Mouse (Mus musculus): ENCODE measurements around the gene Myh9. TPM values are rescaled to one million over a fixed set of nuclear protein-coding genes. Genes with fewer than 3 reads are reported as not detected.

Gene Myh9
- polyA plus RNA-seq, 1 experiment from 2014 or later: 14.8 TPM

DNA sequence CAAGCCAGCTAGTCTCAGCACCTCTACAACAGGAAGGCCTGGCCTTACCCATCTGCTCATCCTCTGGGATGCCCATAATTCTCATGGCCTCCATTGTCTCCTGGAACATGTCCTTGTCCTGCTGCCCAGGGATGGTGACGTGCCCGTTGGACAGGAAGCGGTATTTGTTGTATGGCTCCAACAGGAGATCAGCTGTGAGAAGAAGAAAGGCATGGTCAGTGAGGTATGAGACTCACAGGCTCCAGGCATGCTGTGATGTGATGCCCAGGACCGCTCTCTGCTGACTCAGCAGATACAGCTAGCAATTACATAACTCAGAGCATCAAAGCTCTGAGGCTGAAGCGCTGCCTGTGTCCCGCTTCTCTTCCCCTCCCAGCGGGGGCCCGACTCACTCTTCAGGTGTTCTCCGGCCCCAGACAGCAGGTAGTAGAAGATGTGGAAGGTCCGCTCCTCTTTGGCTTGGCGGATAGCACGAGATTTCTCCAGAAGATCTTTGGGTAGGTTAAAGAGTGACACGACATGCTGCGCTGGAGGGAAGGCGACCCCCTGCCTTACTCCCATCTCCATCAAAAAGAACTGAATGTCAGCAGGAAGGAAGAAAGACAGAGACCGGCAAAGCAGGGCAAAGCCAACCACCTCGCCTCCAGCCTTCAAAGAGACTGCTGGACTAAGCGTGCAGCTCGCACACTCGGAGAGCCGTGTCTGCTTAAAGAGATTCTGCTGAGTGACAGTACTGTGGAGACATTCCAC is 51.1 kb downstream of the Myh9 start:
- 90% methylated on average over 21 of the region's 21 CpGs for WGBS

DNA sequence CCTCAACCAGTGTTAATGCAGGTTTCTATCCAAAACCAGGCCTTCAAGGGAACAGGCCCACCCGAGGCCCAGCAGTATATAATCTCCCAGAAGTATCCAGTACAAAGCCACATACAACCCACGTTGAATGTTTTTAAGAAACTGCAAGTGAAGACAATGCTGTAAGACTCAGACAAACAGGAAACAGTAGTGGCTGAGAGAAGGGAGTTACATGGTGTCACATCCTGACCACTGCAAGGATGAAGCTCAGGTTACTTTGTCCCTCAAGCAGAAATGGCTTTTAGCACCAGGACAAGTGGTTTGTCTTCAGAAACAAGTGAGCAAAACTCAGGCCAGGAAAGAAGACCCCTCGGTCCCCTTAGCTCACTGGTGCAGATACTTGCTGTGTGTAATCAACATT is 52.8 kb downstream of the Myh9 start:
- DNase-seq: no peak
- no peak for ATAC-seq (ENCODE audit: low FRiP score, low TSS enrichment)
- H3K4me2 ChIP-seq (ENCODE audit: low read length): no peak overlapping the region
- no peaks in the 10 kb centered on the region for H3K4me1 ChIP-seq (ENCODE audit: control insufficient read depth, insufficient read depth, low read length)
- no peaks in the 10 kb centered on the region for H3K27me3 ChIP-seq (ENCODE audit: control insufficient read depth, insufficient read depth, low read length)
- H3K4me3 ChIP-seq (replicated peaks; ENCODE audit: low read depth, low read length): no peak overlapping the region
- H3K27ac ChIP-seq (replicated peaks; ENCODE audit: low read depth, low read length): no peak overlapping the region
- WGBS: 88% methylated on average over 3 of the region's 3 CpGs
- H3K9me3 ChIP-seq (ENCODE audit: control insufficient read depth, low read length): no peaks in the 10 kb centered on the region
- no peak overlapping the region for H3K9ac ChIP-seq (replicated peaks; ENCODE audit: low read length)
- H3K36me3 ChIP-seq (ENCODE audit: control insufficient read depth, insufficient read depth, low read length): peaks cover 61% of the 10 kb centered on the region

More for the DNA sequence above, 51.1 kb downstream of the Myh9 start:
- Histone ChIP-seq H3K27ac (replicated peaks; ENCODE audit: low read depth, low read length) (no peak overlapping the region), H3K9me3 (ENCODE audit: control insufficient read depth, low read length) (no peaks in the 10 kb centered on the region), H3K36me3 (ENCODE audit: control insufficient read depth, insufficient read depth, low read length) (peaks cover 61% of the 10 kb centered on the region), H3K4me2 (ENCODE audit: low read length) (no peak overlapping the region), H3K9ac (replicated peaks; ENCODE audit: low read length) (no peak overlapping the region), H3K27me3 (ENCODE audit: control insufficient read depth, insufficient read depth, low read length) (no peaks in the 10 kb centered on the region), H3K4me3 (replicated peaks; ENCODE audit: low read depth, low read length) (no peak overlapping the region), H3K4me1 (ENCODE audit: control insufficient read depth, insufficient read depth, low read length) (no peaks in the 10 kb centered on the region)
- ATAC-seq (ENCODE audit: low FRiP score, low TSS enrichment) (no peak), DNase-seq (no peak)

DNA sequence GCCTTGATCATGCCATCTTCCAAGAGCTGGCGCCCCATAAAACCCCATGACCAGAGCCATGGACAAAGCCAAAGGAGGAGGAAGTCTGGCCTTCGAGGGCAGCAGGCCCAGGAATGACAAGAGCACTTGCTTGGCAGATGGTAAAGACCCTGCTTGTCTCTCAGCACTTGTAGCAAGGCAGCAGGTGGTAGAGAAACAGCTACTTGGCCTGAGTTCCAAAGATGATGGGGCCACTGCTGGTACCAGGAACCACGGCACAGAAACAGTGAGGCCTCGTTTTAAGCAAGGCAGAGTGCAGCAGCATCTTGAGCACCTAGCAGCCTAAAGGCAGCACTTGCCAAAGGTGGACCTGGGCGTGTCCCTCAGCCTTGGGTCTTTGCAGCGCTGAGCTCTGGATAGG is 53.6 kb downstream of the Myh9 start:
- no peak for DNase-seq
- H3K4me2 ChIP-seq (ENCODE audit: low read length): no peak overlapping the region
- H3K4me3 ChIP-seq (replicated peaks; ENCODE audit: low read depth, low read length): no peak overlapping the region
- 89% methylated on average over 6 of the region's 6 CpGs for WGBS
- no peak overlapping the region for H3K27ac ChIP-seq (replicated peaks; ENCODE audit: low read depth, low read length)
- H3K27me3 ChIP-seq (ENCODE audit: control insufficient read depth, insufficient read depth, low read length): no peaks in the 10 kb centered on the region
- no peak for ATAC-seq (ENCODE audit: low FRiP score, low TSS enrichment)
- peaks cover 65% of the 10 kb centered on the region for H3K36me3 ChIP-seq (ENCODE audit: control insufficient read depth, insufficient read depth, low read length)
- H3K9me3 ChIP-seq (ENCODE audit: control insufficient read depth, low read length): no peaks in the 10 kb centered on the region
- H3K4me1 ChIP-seq (ENCODE audit: control insufficient read depth, insufficient read depth, low read length): no peaks in the 10 kb centered on the region
- no peak overlapping the region for H3K9ac ChIP-seq (replicated peaks; ENCODE audit: low read length)

DNA sequence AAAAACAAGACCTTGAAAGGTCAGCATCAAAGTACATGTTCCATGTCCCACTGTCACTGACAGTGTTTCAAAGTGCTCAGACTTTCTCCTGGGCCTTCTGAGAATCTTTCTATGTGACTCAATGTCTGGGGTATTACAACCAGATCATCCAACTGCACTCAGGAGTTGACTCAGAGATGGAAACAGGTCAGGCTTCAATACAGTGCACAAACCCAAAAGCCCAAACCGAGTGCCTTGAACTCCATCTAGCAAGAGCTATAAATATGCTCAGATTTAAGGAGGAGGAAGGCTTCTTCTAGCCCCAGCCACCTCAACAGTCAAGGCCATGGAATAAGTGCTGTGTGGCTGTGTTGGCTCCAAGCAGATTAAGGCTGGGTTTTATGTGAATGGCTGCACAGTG is 56.2 kb downstream of the Myh9 start:
- peaks cover 77% of the 10 kb centered on the region for H3K36me3 ChIP-seq (ENCODE audit: control insufficient read depth, insufficient read depth, low read length)
- ATAC-seq (ENCODE audit: low FRiP score, low TSS enrichment): no peak
- no peak overlapping the region for H3K9ac ChIP-seq (replicated peaks; ENCODE audit: low read length)
- no peaks in the 10 kb centered on the region for H3K4me1 ChIP-seq (ENCODE audit: control insufficient read depth, insufficient read depth, low read length)
- no peaks in the 10 kb centered on the region for H3K9me3 ChIP-seq (ENCODE audit: control insufficient read depth, low read length)
- no peak overlapping the region for H3K4me2 ChIP-seq (ENCODE audit: low read length)
- H3K27ac ChIP-seq (replicated peaks; ENCODE audit: low read depth, low read length): no peak overlapping the region
- no peaks in the 10 kb centered on the region for H3K27me3 ChIP-seq (ENCODE audit: control insufficient read depth, insufficient read depth, low read length)
- DNase-seq: no peak
- no peak overlapping the region for H3K4me3 ChIP-seq (replicated peaks; ENCODE audit: low read depth, low read length)
- WGBS: 88% methylated on average over 1 of the region's 1 CpGs

DNA sequence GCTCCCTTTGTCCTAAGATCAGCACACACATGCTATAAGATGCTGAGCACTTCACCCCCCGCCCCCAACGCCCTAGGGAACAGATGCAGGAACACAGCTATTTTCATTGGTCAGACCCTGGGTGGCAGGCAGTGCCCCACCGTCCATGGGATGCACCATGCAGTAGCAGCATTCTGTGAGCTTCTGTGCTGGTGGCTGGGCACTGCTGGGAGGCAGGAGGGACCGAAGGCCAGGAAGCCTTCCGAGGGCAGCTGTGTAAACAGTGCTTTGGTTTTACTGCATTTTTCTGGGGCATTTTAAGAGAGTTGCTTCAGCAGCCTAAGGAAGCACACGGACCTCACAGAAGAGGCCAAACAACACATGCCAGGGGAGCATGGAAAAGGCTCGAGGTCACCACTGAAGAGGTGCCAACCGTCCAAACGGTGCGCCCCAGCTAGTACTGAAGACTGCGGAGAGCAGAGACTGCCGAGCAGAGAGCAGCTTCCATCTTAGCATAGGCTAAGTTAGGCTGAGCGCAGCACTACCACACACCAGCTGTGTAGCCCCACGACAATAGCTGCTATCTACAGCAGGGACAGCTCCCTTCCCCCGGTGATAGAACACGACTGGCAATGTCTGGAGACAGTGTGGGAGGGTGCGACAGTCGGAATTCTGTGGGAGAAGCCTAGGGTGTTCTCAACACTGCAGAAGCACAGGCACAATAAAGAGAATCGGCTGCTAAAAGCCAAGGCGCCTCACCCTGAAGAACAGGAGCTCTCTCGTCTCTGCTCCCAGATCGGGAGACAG is 57.7 kb downstream of the Myh9 start:
- H3K4me2 ChIP-seq (ENCODE audit: low read length): no peak overlapping the region
- no peak for DNase-seq
- H3K27me3 ChIP-seq (ENCODE audit: control insufficient read depth, insufficient read depth, low read length): no peaks in the 10 kb centered on the region
- no peak overlapping the region for H3K9ac ChIP-seq (replicated peaks; ENCODE audit: low read length)
- no peaks in the 10 kb centered on the region for H3K9me3 ChIP-seq (ENCODE audit: control insufficient read depth, low read length)
- WGBS: 83% methylated on average over 22 of the region's 22 CpGs
- H3K36me3 ChIP-seq (ENCODE audit: control insufficient read depth, insufficient read depth, low read length): peaks cover 74% of the 10 kb centered on the region
- H3K27ac ChIP-seq (replicated peaks; ENCODE audit: low read depth, low read length): no peak overlapping the region
- no peak for ATAC-seq (ENCODE audit: low FRiP score, low TSS enrichment)
- no peaks in the 10 kb centered on the region for H3K4me1 ChIP-seq (ENCODE audit: control insufficient read depth, insufficient read depth, low read length)
- H3K4me3 ChIP-seq (replicated peaks; ENCODE audit: low read depth, low read length): no peak overlapping the region

DNA sequence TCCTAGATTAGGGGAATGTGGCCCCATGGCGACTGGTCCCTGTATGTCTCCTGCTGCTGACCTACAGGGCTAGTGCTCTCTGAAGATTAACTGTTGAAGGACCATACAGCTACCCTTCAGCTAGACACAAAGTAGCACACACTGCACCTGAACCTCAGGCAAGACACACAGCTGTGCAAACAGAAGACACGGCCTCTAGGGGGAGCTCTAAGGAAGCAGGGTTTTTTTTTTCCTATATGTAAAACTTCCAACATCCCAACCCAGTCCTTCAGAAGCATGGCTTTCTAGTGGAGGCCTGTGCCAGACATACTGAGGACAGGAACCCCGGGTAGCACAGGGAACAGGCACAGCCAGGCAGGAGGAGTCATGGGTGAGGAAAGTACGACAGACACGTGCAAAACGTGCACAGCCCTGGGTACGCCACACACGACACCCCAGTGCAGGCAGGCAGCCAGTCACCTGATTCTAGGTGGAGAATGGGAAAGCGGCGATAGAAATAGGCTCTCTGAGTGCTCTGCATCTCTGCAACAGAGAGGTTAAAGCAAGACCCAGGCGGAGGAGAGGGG is 59.4 kb downstream of the Myh9 start:
- Histone ChIP-seq H3K27ac (replicated peaks; ENCODE audit: low read depth, low read length) (no peak overlapping the region), H3K4me1 (ENCODE audit: control insufficient read depth, insufficient read depth, low read length) (no peaks in the 10 kb centered on the region), H3K36me3 (ENCODE audit: control insufficient read depth, insufficient read depth, low read length) (peaks cover 73% of the 10 kb centered on the region), H3K9ac (replicated peaks; ENCODE audit: low read length) (no peak overlapping the region), H3K4me3 (replicated peaks; ENCODE audit: low read depth, low read length) (no peak overlapping the region), H3K4me2 (ENCODE audit: low read length) (no peak overlapping the region), H3K27me3 (ENCODE audit: control insufficient read depth, insufficient read depth, low read length) (no peaks in the 10 kb centered on the region), H3K9me3 (ENCODE audit: control insufficient read depth, low read length) (no peaks in the 10 kb centered on the region)
- ATAC-seq (ENCODE audit: low FRiP score, low TSS enrichment) (no peak), DNase-seq (peak; percentile 24)
- WGBS: 87% methylated on average over 11 of the region's 11 CpGs

DNA sequence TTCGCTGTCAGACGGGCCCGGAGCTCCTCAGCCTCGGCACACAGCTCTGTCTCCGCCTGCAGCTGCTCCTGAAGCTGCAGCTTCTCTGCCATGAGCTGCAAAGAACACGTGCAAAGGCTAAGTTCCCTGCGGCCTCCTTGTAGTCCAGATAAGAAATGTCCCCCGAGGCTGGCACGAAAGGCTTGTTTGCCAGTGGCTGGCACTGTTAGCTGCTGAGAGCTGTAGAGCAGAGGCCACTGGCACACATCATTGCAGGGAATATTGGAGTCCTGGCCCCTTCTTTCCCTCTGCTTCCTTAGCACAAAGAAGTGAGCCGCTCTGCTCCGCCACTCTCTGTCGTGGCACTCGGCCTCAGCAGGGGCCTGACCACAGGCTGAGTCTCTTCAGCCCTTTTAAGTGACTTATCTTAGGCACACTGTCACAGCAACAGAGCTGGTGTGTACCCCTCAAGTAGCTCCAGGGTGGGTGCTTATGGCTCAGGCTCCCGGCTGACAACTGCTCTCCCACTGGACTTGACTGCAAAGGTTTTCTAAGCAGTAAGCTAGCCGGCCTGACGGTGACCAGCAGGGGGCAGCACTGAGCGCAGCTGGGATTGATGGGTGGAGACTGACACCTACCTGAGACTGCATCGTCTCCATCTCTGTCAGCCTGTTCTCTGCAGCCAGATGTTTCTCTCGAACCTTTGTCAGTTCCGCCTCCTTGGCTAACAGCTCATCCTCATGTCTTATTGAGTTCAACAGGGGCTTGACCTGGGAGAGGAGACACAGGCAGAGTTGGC is 66.6 kb downstream of the Myh9 start:
- H3K9ac ChIP-seq (replicated peaks; ENCODE audit: low read length): no peak overlapping the region
- no peak overlapping the region for H3K27ac ChIP-seq (replicated peaks; ENCODE audit: low read depth, low read length)
- 69% methylated on average over 20 of the region's 20 CpGs for WGBS
- H3K27me3 ChIP-seq (ENCODE audit: control insufficient read depth, insufficient read depth, low read length): no peaks in the 10 kb centered on the region
- H3K4me1 ChIP-seq (ENCODE audit: control insufficient read depth, insufficient read depth, low read length): no peaks in the 10 kb centered on the region
- DNase-seq (peak; percentile 85), ATAC-seq (ENCODE audit: low FRiP score, low TSS enrichment) (no peak)
- H3K4me3 ChIP-seq (replicated peaks; ENCODE audit: low read depth, low read length): no peak overlapping the region
- H3K4me2 ChIP-seq (ENCODE audit: low read length): no peak overlapping the region
- H3K36me3 ChIP-seq (ENCODE audit: control insufficient read depth, insufficient read depth, low read length): peaks cover 84% of the 10 kb centered on the region
- no peaks in the 10 kb centered on the region for H3K9me3 ChIP-seq (ENCODE audit: control insufficient read depth, low read length)

DNA sequence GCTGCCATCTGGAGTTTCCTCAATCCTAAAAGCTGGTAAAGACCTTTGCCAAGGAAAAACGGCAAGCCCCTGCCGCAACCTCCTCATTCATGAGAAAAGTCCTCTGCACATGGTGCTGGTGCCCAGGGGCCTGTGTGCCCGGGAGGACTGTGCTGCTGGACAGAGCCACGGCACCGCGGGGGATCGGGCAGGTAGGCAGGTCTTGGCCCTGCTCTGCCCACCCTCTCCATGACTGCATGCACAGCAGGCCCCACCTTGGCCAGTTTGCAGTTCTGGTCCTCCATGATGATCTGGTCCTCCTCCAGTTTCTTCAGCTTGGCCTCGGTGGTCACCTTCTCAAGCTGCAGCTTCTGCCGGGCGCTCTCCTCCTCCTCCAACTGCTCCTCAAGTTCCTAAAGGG is 67.7 kb downstream of the Myh9 start:
- ATAC-seq (ENCODE audit: low FRiP score, low TSS enrichment): no peak
- H3K4me3 ChIP-seq (replicated peaks; ENCODE audit: low read depth, low read length): no peak overlapping the region
- peaks cover 86% of the 10 kb centered on the region for H3K36me3 ChIP-seq (ENCODE audit: control insufficient read depth, insufficient read depth, low read length)
- no peaks in the 10 kb centered on the region for H3K27me3 ChIP-seq (ENCODE audit: control insufficient read depth, insufficient read depth, low read length)
- H3K27ac ChIP-seq (replicated peaks; ENCODE audit: low read depth, low read length): no peak overlapping the region
- no peak overlapping the region for H3K4me2 ChIP-seq (ENCODE audit: low read length)
- H3K9me3 ChIP-seq (ENCODE audit: control insufficient read depth, low read length): no peaks in the 10 kb centered on the region
- DNase-seq: no peak
- 96% methylated on average over 10 of the region's 10 CpGs for WGBS
- no peak overlapping the region for H3K9ac ChIP-seq (replicated peaks; ENCODE audit: low read length)
- no peaks in the 10 kb centered on the region for H3K4me1 ChIP-seq (ENCODE audit: control insufficient read depth, insufficient read depth, low read length)
